Mouse (Mus musculus): ENCODE data around the gene Hfe2. TPM values are rescaled to one million over a fixed set of nuclear protein-coding genes. Genes with fewer than 3 reads are reported as not detected.
A peak's percentile ranks its signal among the peaks of the same experiment; 100 is the strongest.

Gene Hfe2
- total RNA-seq, 2 experiments from 2014 or later = 460 to 465 TPM

DNA sequence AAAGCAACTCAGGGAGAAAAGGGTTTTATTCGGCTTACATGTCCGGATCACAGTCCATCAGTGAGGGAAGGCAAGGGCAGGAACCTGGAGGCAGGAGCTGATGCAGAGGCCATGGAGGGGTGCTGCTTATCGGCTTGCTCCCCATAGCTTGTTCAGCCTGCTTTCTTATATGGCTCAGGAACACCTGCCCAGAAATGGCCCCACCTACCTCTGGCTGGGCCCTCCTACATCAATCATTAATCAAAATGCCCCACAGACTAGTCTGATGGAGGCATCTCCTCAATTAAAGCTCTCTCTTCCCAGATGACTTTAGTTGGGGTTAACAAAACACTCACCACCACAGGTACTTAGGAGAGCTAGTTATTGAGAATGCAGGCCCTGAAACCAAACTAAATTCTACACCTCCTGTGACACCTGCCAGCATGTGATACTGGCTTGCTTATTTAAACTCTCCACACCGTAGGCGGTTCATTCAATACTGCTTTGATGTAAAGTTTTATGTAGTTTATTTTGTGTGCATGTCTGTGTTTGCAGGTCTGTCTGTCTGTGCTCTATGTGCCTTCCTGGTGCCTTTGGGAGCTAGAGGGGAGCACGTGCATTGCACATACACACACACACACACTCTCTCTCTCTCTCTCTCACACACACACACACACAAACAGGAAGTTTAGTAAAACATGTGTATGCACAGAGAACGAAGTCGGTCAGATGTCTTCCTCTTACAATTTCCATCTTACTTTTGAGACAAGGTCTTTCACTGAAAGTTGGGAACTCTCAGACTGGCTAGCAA, 41.9 kb downstream of the Hfe2 start:
- intact Hi-C loops (cut with DNase I; ENCODE audit: low total_unique reads) = no loop called here
- DNase-seq = no peak

DNA sequence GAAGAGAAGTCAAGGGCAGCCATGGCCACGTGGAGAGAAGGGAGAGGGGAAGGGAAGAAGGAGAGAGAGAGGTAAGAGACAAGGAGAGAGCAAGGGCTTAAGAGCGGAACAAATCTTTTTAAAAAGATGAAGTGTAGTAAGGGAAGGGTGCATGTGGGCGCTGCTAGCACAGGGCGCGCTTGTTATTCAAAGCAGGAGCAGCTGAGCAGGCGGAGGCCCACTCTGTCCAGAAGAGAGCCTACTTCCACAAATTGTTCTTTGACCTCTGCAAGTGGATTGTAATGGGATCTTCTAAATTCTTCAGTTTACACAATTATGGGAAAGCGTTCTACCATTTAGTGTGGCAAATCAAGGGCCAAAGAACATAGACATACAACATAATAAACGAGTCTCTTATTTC, 43.6 kb downstream of the Hfe2 start:
- intact Hi-C loops (cut with DNase I; ENCODE audit: low total_unique reads) = no loop called here
- no peak for DNase-seq

DNA sequence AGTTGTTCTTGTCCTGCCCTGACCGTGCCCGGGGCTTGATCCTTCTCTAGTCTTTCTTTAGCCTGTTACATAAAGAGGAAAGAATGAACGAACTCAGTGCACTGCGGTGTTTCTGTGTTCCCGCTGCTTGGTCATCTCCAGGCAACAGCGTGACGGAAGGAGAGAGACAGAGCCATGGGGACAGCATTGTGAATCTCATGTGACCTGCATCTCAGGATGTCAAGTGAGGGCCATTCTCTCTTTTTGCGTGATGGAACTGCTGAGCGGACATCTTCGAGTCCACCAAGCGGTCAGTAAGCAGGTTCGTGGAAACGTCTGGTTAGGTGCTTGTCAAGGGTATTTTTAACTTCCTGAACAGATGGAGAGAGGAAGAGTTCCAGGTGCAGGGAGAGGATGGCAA, 44.5 kb downstream of the Hfe2 start:
- DNase-seq = no peak
- intact Hi-C loops (cut with DNase I; ENCODE audit: low total_unique reads) = no loop called here

DNA sequence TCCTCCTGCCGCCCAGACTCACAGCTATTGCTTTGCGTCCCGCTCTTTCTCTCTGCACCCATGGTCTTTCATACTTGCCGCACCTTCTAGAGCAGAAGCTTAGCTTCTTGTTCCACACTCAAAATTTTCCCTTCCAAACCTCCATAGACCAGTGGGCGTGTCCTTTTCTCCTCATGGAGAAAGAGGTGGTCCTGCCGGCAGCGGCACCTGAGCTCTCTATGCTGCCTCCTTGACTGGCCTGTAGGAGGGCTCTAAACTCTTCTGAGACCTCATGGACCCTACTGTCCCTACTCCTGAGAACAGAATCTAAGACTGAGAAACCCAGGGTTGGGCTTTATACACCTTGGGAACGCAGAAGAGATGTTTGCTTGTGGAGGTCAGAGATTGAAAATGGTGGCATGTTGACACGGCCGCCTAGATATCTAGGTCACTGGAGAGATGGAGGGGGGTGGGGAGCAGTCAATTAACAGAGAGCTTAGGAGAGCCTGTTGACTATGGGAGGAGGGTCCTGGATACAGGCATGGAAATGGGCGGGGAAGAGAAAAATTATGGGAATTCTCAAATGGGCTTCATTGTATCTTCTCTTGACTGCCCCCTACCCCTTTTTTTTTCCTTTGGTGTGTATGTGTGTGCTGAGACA, 45.1 kb downstream of the Hfe2 start:
- no peak for DNase-seq
- intact Hi-C loops (cut with DNase I; ENCODE audit: low total_unique reads) = no loop called here

DNA sequence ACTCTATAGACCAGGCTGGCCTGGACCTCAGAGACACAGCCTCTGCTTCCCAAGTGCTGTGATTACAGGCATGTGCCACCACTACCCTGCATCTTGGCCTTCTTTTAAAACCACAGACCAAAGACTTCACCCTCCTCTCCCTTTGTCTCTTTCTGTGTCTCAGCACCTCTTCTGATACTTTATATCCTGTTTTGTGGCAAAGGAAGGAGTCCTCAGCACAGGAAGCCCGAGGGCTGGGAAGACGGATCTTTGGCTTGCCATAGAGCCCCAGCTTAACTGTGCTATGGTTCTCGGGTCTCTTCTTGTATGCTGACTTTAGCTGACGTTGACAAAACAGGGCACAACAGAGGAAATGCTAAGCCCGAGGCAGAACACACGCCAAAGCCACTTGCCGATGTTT, 45.7 kb downstream of the Hfe2 start:
- no peak for DNase-seq
- intact Hi-C loops (cut with DNase I; ENCODE audit: low total_unique reads) = no loop called here

DNA sequence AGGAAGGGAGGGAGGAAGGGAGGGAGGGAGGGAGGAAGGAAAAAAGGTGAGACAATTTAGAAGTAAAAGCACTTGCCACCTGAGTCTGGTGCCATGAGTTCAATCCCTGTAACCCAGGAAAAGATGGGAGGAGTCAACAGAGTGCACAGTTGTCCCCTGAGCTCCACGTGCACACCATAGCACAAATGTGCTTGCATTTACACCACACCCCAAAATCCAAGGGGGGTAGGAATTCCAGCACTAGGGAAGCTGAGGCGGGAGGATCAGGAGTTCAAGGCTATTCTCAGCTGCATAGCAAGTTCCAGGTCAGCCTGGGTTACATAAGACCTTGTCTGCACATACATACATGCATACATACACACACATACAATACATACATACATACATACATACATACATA, 46.4 kb downstream of the Hfe2 start:
- no peak for DNase-seq
- intact Hi-C loops (cut with DNase I; ENCODE audit: low total_unique reads) = no loop called here

DNA sequence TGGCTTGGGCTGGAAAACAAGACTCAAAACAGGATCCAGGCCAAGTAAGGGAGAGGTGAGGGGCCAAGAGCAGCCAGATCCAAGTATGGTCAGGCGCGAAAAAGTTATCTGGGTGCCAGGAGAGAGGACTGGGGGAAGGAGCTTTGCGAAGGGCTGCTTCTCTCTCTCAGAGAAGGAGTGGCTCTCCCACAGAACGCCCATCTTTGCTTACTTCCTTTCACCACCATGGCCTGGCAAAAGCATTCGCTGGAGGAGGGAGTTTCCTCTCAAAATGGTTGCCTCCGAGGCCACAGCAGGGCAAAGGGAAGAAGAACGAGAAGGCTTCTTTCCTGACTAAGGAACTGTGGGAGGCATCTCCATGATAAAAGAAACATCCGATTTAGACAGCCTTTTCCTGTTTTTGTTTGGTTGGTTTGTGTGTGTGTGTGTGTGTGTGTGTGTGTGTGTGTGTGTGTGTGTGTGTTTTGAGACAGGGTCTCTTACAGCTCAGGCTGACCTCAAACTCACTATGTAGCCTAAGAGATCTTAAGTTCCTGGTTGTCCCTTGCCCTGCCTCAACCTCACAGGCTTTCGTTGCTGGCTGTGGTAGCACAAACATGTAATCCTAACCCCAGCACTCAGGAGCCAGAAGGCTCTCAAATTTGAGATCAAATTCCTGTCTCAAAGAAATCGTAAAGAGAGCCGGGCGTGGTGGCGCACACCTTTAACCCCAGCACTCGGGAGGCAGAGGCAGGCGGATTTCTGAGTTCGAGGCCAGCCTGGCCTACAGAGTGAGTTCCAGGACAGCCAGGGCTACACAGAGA, 47.1 kb downstream of the Hfe2 start:
- peak; percentile 36 for DNase-seq
- intact Hi-C loops (cut with DNase I; ENCODE audit: low total_unique reads) = no loop called here

DNA sequence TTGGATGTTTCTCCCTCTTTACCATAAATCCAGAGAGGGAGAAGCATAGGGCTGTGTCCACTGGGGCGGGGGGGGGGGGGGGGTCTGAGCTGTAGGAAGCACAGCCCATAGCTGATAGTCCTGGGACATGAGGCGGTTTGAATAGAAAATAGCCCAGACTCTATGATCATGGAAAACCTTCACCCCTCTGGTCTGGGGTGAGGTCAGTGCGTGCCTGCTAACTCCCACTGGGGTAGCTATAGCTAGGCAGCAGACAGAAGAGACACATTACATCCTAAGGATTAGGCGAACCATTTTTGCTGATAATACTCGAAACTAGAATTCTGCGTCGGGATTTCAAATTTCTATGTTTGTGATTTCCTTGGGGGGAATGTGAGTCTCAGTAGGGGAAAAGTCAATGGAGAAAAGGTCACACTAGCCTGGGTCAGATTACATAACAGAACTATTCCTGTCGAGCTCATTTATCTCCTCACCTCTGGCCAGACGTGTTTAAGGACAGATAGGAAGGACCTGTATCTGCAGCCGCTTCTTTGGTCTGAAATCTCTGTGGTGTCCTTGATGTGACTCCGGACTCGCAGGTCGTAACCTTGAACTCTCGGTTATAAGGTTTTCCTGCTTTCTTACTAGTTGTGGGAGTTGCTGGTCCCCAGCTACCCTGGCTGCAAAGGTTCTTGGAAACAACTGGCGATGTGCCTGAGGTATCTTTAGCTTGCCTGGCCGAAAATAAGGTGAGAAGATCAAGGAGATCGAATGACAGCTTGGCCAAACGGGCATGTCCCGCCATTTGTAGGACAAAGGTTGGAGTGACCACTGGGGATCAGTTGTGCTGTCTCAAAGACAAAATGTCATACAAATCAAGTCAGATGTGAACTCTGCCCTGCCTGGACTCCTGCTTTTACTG, 48.9 kb downstream of the Hfe2 start:
- intact Hi-C loops (cut with DNase I; ENCODE audit: low total_unique reads) = no loop called here
- DNase-seq = no peak

DNA sequence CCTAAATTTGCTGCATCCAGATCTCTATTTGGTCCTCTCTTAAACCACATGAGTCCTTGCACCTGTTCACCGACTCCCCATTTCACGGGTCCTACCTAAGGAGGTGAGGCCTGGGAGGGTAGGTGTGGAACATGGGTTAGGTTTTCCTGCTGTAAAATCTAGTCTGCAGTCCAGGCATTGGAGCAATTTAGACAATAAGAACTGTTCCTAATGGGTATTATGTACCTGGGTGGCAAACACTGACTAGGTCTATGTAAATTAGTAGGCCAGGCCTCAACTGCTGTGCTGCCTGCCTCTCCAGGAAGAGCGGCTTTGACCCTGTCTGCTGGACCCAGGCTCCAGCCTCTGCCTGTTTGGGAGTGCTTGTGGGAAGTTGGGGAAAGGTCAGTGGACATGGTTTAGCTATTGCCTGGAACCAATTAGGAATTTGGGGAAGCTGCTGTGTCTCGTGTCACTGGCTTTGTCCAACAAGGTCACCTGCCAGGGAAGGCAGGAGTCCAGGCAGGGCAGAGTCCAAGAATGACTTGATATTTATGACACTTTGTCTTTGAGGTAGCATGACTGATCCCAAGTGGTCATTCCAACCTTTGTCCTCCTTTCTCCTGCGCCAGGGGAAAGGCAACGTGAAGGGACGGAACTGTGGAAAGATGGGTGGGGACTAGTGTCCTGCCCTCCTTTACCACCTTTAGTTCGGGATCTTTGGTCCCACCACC, 50.5 kb downstream of the Hfe2 start:
- intact Hi-C loops (cut with DNase I; ENCODE audit: low total_unique reads) = no loop called here
- DNase-seq = peak; percentile 71

DNA sequence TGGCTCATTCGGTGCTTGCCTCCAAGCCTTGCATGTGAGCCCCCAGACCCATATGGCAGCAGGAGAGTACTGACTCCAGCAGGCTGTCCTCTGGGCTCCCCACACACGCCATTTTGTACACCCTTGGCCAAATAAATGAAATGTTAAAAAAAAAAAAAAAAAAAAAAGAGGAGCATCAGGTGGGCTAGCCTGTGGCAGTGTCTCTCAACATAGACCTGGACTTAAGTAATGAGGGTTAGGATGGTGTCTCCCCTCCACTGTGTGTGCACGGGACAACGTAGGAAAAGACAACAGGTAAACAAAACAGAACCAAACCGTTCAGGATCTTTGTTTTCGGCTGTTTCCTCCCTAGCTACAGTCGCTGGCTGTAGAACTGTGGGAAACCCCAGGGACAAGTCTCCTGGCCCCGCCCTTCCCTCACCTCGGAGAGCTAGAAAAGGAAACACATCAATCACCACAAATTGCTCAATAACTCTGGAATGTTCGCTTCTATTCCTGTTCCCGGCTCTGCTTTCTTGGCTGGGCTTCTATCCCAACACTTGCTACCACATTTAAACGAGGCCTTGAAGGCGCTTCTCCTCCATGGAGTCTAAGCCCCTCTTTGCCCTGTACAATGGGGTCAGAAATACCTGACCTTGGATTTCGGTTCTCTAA, 51.2 kb downstream of the Hfe2 start:
- intact Hi-C loops (cut with DNase I; ENCODE audit: low total_unique reads) = no loop called here
- peak; percentile 80 for DNase-seq

DNA sequence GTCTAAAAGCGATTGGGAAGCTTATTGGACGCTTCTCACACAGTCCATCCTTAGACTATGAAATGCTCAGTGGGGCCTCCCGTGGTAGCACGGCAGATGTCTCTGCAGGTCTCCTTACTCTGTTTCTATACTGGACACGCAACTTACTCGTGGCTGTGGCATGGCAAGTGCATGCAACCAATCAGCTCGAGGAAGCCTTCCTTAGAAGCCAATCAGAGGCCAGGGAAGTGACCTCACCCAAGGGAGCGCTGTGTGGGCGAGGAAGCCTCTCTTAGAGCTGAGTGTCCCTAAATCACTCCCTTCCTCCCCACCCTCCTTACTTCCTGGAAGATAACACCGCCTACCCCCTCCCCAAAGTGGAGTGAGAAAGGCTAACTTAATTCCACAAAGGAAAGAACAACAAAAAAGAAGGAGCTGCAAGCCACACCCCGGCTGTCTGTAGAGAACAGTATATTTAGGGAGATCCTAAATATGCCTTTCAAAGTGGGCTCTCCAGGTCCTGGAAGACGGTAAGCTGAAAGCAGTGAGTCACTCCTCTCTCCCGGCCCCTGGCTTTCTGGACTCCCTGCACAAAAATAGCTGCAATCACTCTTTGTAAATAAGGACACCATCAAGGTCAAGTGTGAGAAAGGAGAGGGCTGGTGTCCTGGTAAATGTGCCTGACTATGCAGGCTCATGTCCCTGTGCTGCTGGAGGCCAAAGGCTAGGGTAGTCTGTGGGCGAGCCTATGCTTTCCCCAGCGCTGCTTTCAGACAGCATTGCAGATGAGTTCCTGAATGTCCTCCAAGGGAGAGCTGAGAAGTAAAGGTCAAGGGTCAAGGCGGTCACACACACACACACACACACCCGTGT, 51.9 kb downstream of the Hfe2 start, which contains the start of gene Gm16253:
TSS of gene Gm16253 (plus strand) at position 295 of the 852 bp plus-strand sequence.
- peak; percentile 92 for DNase-seq
- intact Hi-C loops (cut with DNase I; ENCODE audit: low total_unique reads) = no loop called here

DNA sequence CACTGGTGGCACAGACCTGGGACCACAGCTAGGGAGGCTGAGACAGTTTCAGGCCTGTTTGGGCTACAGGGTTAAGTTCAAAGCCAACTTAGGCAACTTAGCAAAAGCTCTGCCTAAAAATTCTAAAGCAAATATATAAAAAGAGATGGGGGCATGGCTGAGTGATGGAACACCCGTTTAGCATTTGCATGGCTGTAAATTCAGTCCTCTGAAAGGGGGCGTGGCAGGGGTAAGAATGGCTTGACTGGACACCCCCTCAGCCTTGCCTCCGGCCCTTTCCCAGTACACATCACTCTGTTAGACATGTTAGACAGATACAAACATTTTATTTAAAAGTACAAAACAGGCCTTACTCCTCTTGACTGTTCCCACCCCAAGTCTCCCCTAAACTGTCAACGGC, 52.6 kb downstream of the Hfe2 start:
- no peak for DNase-seq
- intact Hi-C loops (cut with DNase I; ENCODE audit: low total_unique reads) = no loop called here

Other genes with a start within 250 kb of the Hfe2 start
- gene Fcgr1, start 231.2 kb upstream of the Hfe2 start, total RNA-seq (2021) = under 1 TPM; 0.33 to 0.45 TPM
- gene BC107364, start 72.9 kb upstream of the Hfe2 start, total RNA-seq (2021) = not detected
- 100 to 1,000 TPM; 288 to 458 TPM for gene Txnip, start 32.8 kb downstream of the Hfe2 start, total RNA-seq (2021)
- gene Gm16253, start 51.8 kb downstream of the Hfe2 start, total RNA-seq (2021) = 1 to 10 TPM; 1.2 to 1.5 TPM
- 10 to 100 TPM; 30.3 to 34.0 TPM for gene Polr3gl, start 69.0 kb downstream of the Hfe2 start, total RNA-seq (2021)
- 1 to 10 TPM in 1 of 2 experiments, under 1 TPM in 1; 0.66 to 1.9 TPM for gene Ankrd34a, start 71.5 kb downstream of the Hfe2 start, total RNA-seq (2021)
- gene Lix1l, start 76.0 kb downstream of the Hfe2 start, total RNA-seq (2021) = 10 to 100 TPM; 13.6 to 16.4 TPM
- gene Rbm8a, start 104.8 kb downstream of the Hfe2 start, total RNA-seq (2021) = 10 to 100 TPM; 36.6 to 44.1 TPM
- gene Pex11b, start 110.2 kb downstream of the Hfe2 start, total RNA-seq (2021) = 10 to 100 TPM; 22.3 to 22.4 TPM
- under 1 TPM; 0.13 to 0.25 TPM for gene Gm42957, start 110.3 kb downstream of the Hfe2 start, total RNA-seq (2021)
- 1 to 10 TPM; 2.9 to 3.0 TPM for gene Itga10, start 120.4 kb downstream of the Hfe2 start, total RNA-seq (2021)
- 1 to 10 TPM; 1.0 to 2.3 TPM for gene Ankrd35, start 145.0 kb downstream of the Hfe2 start, total RNA-seq (2021)
- 10 to 100 TPM; 10.4 to 12.1 TPM for gene Pias3, start 171.2 kb downstream of the Hfe2 start, total RNA-seq (2021)
- under 1 TPM; 0.96 to 1.00 TPM for gene Nudt17, start 183.4 kb downstream of the Hfe2 start, total RNA-seq (2021)
- 10 to 100 TPM; 16.0 to 18.7 TPM for gene Polr3c, start 202.5 kb downstream of the Hfe2 start, total RNA-seq (2021)
- gene Rnf115, start 202.5 kb downstream of the Hfe2 start, total RNA-seq (2021) = 10 to 100 TPM; 53.8 to 89.7 TPM